ENCODE assay signal across 13 mouse cellular contexts in the genomic region with DNA sequence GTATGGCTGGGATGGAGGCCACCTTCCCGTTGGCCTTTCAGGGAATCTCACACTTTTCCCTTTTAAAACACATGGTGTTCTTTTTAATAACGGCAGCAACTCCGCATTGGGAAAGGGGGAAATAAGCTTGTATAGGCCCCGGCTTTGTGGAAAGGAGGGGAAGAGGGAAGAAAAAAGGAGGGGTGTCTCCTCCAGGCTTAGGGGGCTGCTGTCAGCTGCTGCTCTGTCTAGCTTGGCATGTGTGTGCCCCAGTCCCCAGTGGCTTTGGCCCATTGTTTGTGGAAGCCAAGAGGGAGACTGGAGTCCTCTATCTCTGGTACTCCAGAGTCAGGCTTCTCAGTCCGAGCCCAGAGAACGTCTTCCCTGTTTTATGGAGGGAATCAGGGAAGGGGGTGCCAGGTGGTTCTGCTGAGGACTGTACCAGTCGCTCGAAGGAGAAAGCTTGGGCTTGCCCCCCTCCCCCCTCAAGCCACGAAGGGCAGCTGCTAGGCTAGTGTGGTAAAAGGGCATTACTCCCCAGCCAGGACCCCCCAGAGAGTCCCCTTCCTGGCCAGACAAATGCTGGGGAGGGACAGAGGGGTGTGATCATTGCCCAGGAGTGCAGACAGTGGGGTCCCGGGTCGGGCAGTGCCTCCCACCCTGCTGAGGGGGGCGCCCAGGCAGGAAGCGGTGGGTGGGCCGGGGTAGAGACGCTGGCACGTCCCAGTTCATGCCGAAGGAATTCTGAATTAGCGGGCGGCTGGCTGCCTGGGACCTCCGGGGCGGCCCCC. TPM values are rescaled to one million over a fixed set of nuclear protein-coding genes. Genes with fewer than 3 reads are reported as not detected.
DNase-seq lines count a peak whose midpoint lies in the region; ATAC-seq and TF ChIP-seq lines count a peak whose summit lies in the region.
"Had no signal": no experiment of that assay in that cellular context is flagged by ENCODE, and none has a peak within 500 bp of the region (broad histone marks: within the 10 kb centered on the region; RNA-seq: fewer than 3 reads in every experiment).

No protein-coding gene starts in this region.

- WGBS in embryonic facial prominence, embryonic 13.5 days: 3% methylated on average over 21 of the region's 21 CpGs
- WGBS in hindbrain, embryonic 10.5 days: 2% methylated on average over 21 of the region's 21 CpGs
- 1% methylated on average over 21 of the region's 21 CpGs for WGBS in midbrain, embryonic 14.5 days

- peak overlapping the region; percentile 55 for H3K4me3 ChIP-seq in layer of hippocampus, adult 2 months
- peak overlapping the region; percentile 66 for H3K4me3 ChIP-seq in embryonic facial prominence, embryonic 13.5 days
- peak overlapping the region; percentile 51 for H3K4me3 ChIP-seq in hindbrain, embryonic 10.5 days
- 0 out of 2 replicates have a peak overlapping the region, but pooled peaks have one; percentile 2 for H3K4me3 ChIP-seq in midbrain, embryonic 14.5 days (replicated peaks; ENCODE audit: low read depth, low read length)

- H3K36me3 ChIP-seq in embryonic facial prominence, embryonic 13.5 days: peaks cover 10% of the 10 kb centered on the region; the same call in 1 of the 2 replicates
- no peaks in the 10 kb centered on the region for H3K36me3 ChIP-seq in hindbrain, embryonic 10.5 days
- H3K36me3 ChIP-seq in midbrain, embryonic 14.5 days (ENCODE audit: control insufficient read depth, insufficient read depth, low read length): no peaks in the 10 kb centered on the region
- H3K36me3 ChIP-seq: G1E had no signal

- intact Hi-C loops in left cerebral cortex, postnatal 25 days (cut with DNase I): no loop called here

- H3K9me3 ChIP-seq in embryonic facial prominence, embryonic 13.5 days: no peaks in the 10 kb centered on the region
- H3K9me3 ChIP-seq in hindbrain, embryonic 10.5 days: no peaks in the 10 kb centered on the region
- H3K9me3 ChIP-seq in midbrain, embryonic 14.5 days (ENCODE audit: control insufficient read depth, low read length): no peaks in the 10 kb centered on the region
- H3K9me3 ChIP-seq: G1E had no signal

- no peak for TF ChIP-seq CTCF in layer of hippocampus, adult 2 months (conservative IDR thresholded peaks at IDR 0.05)

- ATAC-seq in embryonic facial prominence, embryonic 13.5 days (ENCODE audit: insufficient number of reproducible peaks, insufficient read depth, low FRiP score, low TSS enrichment, low read depth): no peak
- no peak for ATAC-seq in midbrain, embryonic 14.5 days (ENCODE audit: low FRiP score, low TSS enrichment)

- H3K27ac ChIP-seq in layer of hippocampus, adult 2 months: 0 out of 2 replicates have a peak overlapping the region, but pooled peaks have one; percentile 56
- H3K27ac ChIP-seq in embryonic facial prominence, embryonic 13.5 days: peak overlapping the region; percentile 89
- no peak overlapping the region for H3K27ac ChIP-seq in hindbrain, embryonic 10.5 days
- no peak overlapping the region for H3K27ac ChIP-seq in midbrain, embryonic 14.5 days (replicated peaks; ENCODE audit: low read depth, low read length)

- peaks cover 71% of the 10 kb centered on the region for H3K4me1 ChIP-seq in embryonic facial prominence, embryonic 13.5 days
- peaks cover 65% of the 10 kb centered on the region for H3K4me1 ChIP-seq in hindbrain, embryonic 10.5 days (replicated peaks)
- peaks cover 13% of the 10 kb centered on the region; the same call in 1 of the 2 replicates for H3K4me1 ChIP-seq in midbrain, embryonic 14.5 days (ENCODE audit: control insufficient read depth, insufficient read depth, low read length)

- peak overlapping the region; percentile 82 for H3K4me2 ChIP-seq in embryonic facial prominence, embryonic 13.5 days
- peak overlapping the region; percentile 12; the same call in 1 of the 2 replicates for H3K4me2 ChIP-seq in midbrain, embryonic 14.5 days (ENCODE audit: low read length)

- peaks cover 79% of the 10 kb centered on the region for H3K27me3 ChIP-seq in embryonic facial prominence, embryonic 13.5 days
- H3K27me3 ChIP-seq in hindbrain, embryonic 10.5 days (ENCODE audit: insufficient read depth, poor library complexity, severe bottlenecking): peaks cover 100% of the 10 kb centered on the region
- peaks cover 92% of the 10 kb centered on the region for H3K27me3 ChIP-seq in midbrain, embryonic 14.5 days (ENCODE audit: control insufficient read depth, insufficient read depth, low read length)

- DNase-seq in layer of hippocampus, adult 2 months (ENCODE audit: low spot score in 2 of 2): no peak
- DNase-seq in layer of hippocampus, postnatal 14 days (ENCODE audit: low spot score in 2 of 2): no peak
- DNase-seq in hindbrain, embryonic 10.5 days (ENCODE audit: low spot score): no peak
- DNase-seq in midbrain, embryonic 14.5 days: no peak
- DNase-seq in cerebellum, postnatal 25 days: no peak
- DNase-seq in cerebellum, postnatal 10 days: no peak
- DNase-seq in left cerebral cortex, postnatal 25 days (ENCODE audit: low spot score in 2 of 2): no peak
- DNase-seq: kidney, adult 18-20 months; left cerebral cortex, postnatal 4 days had no signal

- H3K9ac ChIP-seq in embryonic facial prominence, embryonic 13.5 days: peak overlapping the region; percentile 87
- H3K9ac ChIP-seq in midbrain, embryonic 14.5 days (replicated peaks; ENCODE audit: low read length): no peak overlapping the region

RNA-seq across cellular contexts. Expression of a gene that starts 2.2 kb away (rescaled TPM):
- total RNA-seq in layer of hippocampus, adult 2 months (2021): 10 to 100 TPM; 44.5 to 47.1 TPM
- total RNA-seq in layer of hippocampus, postnatal 14 days (2021): 10 to 100 TPM; 21.8 to 24.2 TPM
- 152 and 159 TPM in 2 replicates for polyA plus RNA-seq in embryonic facial prominence, embryonic 13.5 days (2015; fragmentation: Nextera tagmentation; extraction: Ambion mirVana)
- polyA plus RNA-seq in hindbrain, embryonic 10.5 days (2016; fragmentation: Nextera tagmentation; extraction: Ambion mirVana): 4.5 and 10.3 TPM in 2 replicates
- 2.1 and 3.0 TPM in 2 replicates for polyA plus RNA-seq in midbrain, embryonic 14.5 days (2014; fragmentation: Nextera tagmentation; extraction: Ambion mirVana)
- total RNA-seq in left cerebral cortex, postnatal 25 days (2021): 1 to 10 TPM; 2.3 to 3.5 TPM
- total RNA-seq: G1E; granulocyte monocyte progenitor cell, adult 5-6 weeks; monocyte, adult 5-6 weeks had no signal
- polyA plus RNA-seq: G1E had no signal

RNA-seq across cellular contexts. Expression of a gene that starts 8.0 kb away (rescaled TPM):
- total RNA-seq in layer of hippocampus, adult 2 months (2021): 100 to 1,000 TPM; 321 to 339 TPM
- 100 to 1,000 TPM; 251 to 263 TPM for total RNA-seq in layer of hippocampus, postnatal 14 days (2021)
- polyA plus RNA-seq in embryonic facial prominence, embryonic 13.5 days (2015; fragmentation: Nextera tagmentation; extraction: Ambion mirVana): 32.3 and 34.8 TPM in 2 replicates
- 11.1 and 11.5 TPM in 2 replicates for polyA plus RNA-seq in hindbrain, embryonic 10.5 days (2016; fragmentation: Nextera tagmentation; extraction: Ambion mirVana)
- polyA plus RNA-seq in midbrain, embryonic 14.5 days (2014; fragmentation: Nextera tagmentation; extraction: Ambion mirVana): 104 and 143 TPM in 2 replicates
- 100 to 1,000 TPM; 264 to 286 TPM for total RNA-seq in left cerebral cortex, postnatal 25 days (2021)
- total RNA-seq: G1E; granulocyte monocyte progenitor cell, adult 5-6 weeks; monocyte, adult 5-6 weeks had no signal

RNA-seq across cellular contexts. Expression of a gene that starts 11.4 kb away (rescaled TPM):
- total RNA-seq in layer of hippocampus, adult 2 months (2021): 10 to 100 TPM; 93.9 to 98.1 TPM
- total RNA-seq in layer of hippocampus, postnatal 14 days (2021): 100 to 1,000 TPM in 1 of 2 experiments, 10 to 100 TPM in 1; 83.2 to 103 TPM
- polyA plus RNA-seq in embryonic facial prominence, embryonic 13.5 days (2015; fragmentation: Nextera tagmentation; extraction: Ambion mirVana): 169 and 178 TPM in 2 replicates
- polyA plus RNA-seq in hindbrain, embryonic 10.5 days (2016; fragmentation: Nextera tagmentation; extraction: Ambion mirVana): 131 and 148 TPM in 2 replicates
- polyA plus RNA-seq in midbrain, embryonic 14.5 days (2014; fragmentation: Nextera tagmentation; extraction: Ambion mirVana): 152 and 190 TPM in 2 replicates
- 100 to 1,000 TPM; 104 TPM for total RNA-seq in left cerebral cortex, postnatal 25 days (2021)

RNA-seq across cellular contexts. Expression of a gene that starts 15.4 kb away (rescaled TPM):
- 1,000 to 10,000 TPM in 1 of 2 experiments, 100 to 1,000 TPM in 1; 970 to 1,000 TPM for total RNA-seq in layer of hippocampus, adult 2 months (2021)
- 1,000 to 10,000 TPM; 1,048 to 1,082 TPM for total RNA-seq in layer of hippocampus, postnatal 14 days (2021)
- polyA plus RNA-seq in embryonic facial prominence, embryonic 13.5 days (2015; fragmentation: Nextera tagmentation; extraction: Ambion mirVana): 987 and 1,032 TPM in 2 replicates
- 914 and 933 TPM in 2 replicates for polyA plus RNA-seq in hindbrain, embryonic 10.5 days (2016; fragmentation: Nextera tagmentation; extraction: Ambion mirVana)
- 696 and 821 TPM in 2 replicates for polyA plus RNA-seq in midbrain, embryonic 14.5 days (2014; fragmentation: Nextera tagmentation; extraction: Ambion mirVana)
- 100 to 1,000 TPM; 886 to 927 TPM for total RNA-seq in left cerebral cortex, postnatal 25 days (2021)

RNA-seq across cellular contexts. Expression of a gene that starts 18.4 kb away (rescaled TPM):
- 10 to 100 TPM; 56.8 to 60.2 TPM for total RNA-seq in layer of hippocampus, adult 2 months (2021)
- 10 to 100 TPM; 44.7 to 45.5 TPM for total RNA-seq in layer of hippocampus, postnatal 14 days (2021)
- 28.2 and 30.8 TPM in 2 replicates for polyA plus RNA-seq in embryonic facial prominence, embryonic 13.5 days (2015; fragmentation: Nextera tagmentation; extraction: Ambion mirVana)
- 18.5 and 19.1 TPM in 2 replicates for polyA plus RNA-seq in hindbrain, embryonic 10.5 days (2016; fragmentation: Nextera tagmentation; extraction: Ambion mirVana)
- 24.2 and 27.2 TPM in 2 replicates for polyA plus RNA-seq in midbrain, embryonic 14.5 days (2014; fragmentation: Nextera tagmentation; extraction: Ambion mirVana)
- 10 to 100 TPM; 40.3 to 44.2 TPM for total RNA-seq in left cerebral cortex, postnatal 25 days (2021)

Comparison
In these comparisons a context has a peak if more than half of its experiments do, and no peak if none do; other contexts are left out.
1. H3K27ac ChIP-seq: peak in layer of hippocampus, adult 2 months (single experiment) and embryonic facial prominence, embryonic 13.5 days (single experiment); none in hindbrain, embryonic 10.5 days (single experiment) and midbrain, embryonic 14.5 days (single experiment).
2. H3K4me3 ChIP-seq: peak in every context shown above with its lines; median percentile 66 in embryonic facial prominence, embryonic 13.5 days; 55 in layer of hippocampus, adult 2 months; 51 in hindbrain, embryonic 10.5 days; 2 in midbrain, embryonic 14.5 days.
3. RNA of a gene that starts 2.2 kb away (total RNA-seq): 44.5 to 47.1 TPM in layer of hippocampus, adult 2 months and 21.8 to 24.2 TPM in layer of hippocampus, postnatal 14 days; 2.3 to 3.5 TPM in left cerebral cortex, postnatal 25 days; every median in the first group is over 4 times any median in the second.